Mouse (Mus musculus): ENCODE results near the gene Syn1. TPM values are rescaled to one million over a fixed set of nuclear protein-coding genes. Genes with fewer than 3 reads are reported as not detected.

The Syn1 gene
- polyA plus RNA-seq, 1 experiment from 2014 or later, result 0.20 TPM

DNA sequence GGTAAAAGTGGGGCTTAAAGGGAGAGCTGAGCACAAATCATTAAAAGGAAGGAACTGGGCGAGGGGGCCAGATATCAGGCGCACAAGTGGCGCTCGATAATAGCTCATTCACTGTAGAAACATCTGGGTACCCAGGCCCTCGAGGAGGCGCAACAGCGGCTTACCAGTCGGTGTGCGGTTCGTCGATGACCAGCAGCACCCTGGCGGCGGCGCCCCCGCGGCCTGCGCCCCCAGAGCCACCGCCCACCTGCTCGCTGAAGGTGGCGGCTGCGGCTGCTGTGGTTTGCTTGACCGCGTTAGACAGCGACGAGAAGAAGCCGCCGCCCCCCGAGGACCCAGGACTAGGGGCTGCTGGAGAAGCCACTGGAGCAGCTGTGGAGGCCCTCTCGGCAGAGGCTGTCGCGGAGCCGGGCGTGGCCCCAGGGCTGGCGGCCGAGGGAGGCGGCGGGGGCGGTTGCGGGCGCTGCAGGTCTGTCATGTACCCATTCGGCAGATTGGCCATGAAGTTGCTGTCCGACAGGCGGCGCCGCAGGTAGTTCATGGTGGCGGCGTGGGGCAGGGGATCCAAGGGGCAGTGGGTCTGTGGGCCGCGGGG, 458 bp downstream of the Syn1 start:
- Histone ChIP-seq H3K9ac (replicated peaks) (no peak overlapping the region), H3K4me1 (replicated peaks) (no peaks in the 10 kb centered on the region), H3K27ac (no peak overlapping the region), H3K36me3 (no peaks in the 10 kb centered on the region), H3K27me3 (peaks cover 14% of the 10 kb centered on the region; the same call in 1 of the 2 replicates), H3K4me3 (replicated peaks) (peak overlapping the region; percentile 39), H3K4me2 (peak overlapping the region; percentile 62), H3K9me3 (no peaks in the 10 kb centered on the region)
- ATAC-seq (ENCODE audit: insufficient number of reproducible peaks, insufficient read depth, low FRiP score, low TSS enrichment, low read depth), result no peak; the same call in 1 of the 2 replicates
- WGBS, result 15% methylated on average over 42 of the region's 49 CpGs

DNA sequence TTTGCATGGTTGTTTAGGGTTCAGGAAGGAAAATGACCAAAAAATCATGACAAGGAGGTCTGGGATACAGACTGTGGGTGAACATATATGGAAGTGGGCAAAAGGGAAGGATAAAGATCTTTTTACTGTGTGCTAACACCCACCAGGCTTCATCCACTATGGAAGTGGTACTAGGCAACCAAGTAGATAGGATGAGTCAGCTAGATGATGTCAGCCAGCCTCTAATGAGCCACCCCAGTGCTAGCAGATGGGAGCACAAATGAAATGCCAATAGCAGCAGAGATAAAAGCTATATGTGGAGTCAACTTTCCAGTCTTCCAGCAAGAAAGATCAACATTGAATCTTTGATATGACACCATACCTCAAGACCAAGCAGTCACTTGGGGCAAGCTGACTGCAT, 5.7 kb downstream of the Syn1 start:
- H3K27me3 ChIP-seq, result peaks cover 8% of the 10 kb centered on the region; the same call in 1 of the 2 replicates
- H3K4me3 ChIP-seq (replicated peaks), result no peak overlapping the region
- no peak overlapping the region for H3K4me2 ChIP-seq
- H3K9ac ChIP-seq (replicated peaks), result no peak overlapping the region
- no peaks in the 10 kb centered on the region for H3K36me3 ChIP-seq
- H3K27ac ChIP-seq, result no peak overlapping the region
- 0 out of 2 replicates have a peak, but pooled peaks cover 3% of the 10 kb centered on the region for H3K9me3 ChIP-seq
- no peak for ATAC-seq (ENCODE audit: insufficient number of reproducible peaks, insufficient read depth, low FRiP score, low TSS enrichment, low read depth)
- H3K4me1 ChIP-seq (replicated peaks), result no peaks in the 10 kb centered on the region

DNA sequence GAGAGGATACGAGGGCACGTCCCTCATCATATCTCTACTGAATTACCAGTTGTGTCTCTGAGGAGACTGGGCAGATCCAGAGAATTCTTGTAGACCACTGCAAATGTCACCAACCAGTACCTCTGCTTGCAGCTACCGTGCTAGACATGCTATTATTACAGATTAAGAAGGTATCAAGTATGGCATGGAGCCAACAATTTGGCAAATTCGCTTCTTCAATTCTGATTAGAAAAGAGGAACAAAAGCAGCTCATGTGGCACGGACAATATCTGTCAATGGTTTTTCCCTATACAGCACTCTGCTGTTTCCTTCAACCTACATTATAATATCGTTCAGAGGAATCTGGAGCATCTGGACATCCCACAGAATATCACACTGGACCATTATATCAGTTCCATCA, 7.1 kb downstream of the Syn1 start:
- no peaks in the 10 kb centered on the region for H3K36me3 ChIP-seq
- H3K27ac ChIP-seq, result no peak overlapping the region
- no peak for ATAC-seq (ENCODE audit: insufficient number of reproducible peaks, insufficient read depth, low FRiP score, low TSS enrichment, low read depth)
- H3K27me3 ChIP-seq, result no peaks in the 10 kb centered on the region
- no peak overlapping the region for H3K4me2 ChIP-seq
- 88% methylated on average over 6 of the region's 6 CpGs for whole genome bisulfite sequencing
- no peaks in the 10 kb centered on the region for H3K4me1 ChIP-seq (replicated peaks)
- H3K4me3 ChIP-seq (replicated peaks), result no peak overlapping the region
- H3K9ac ChIP-seq (replicated peaks), result no peak overlapping the region
- 0 out of 2 replicates have a peak, but pooled peaks cover 3% of the 10 kb centered on the region for H3K9me3 ChIP-seq

DNA sequence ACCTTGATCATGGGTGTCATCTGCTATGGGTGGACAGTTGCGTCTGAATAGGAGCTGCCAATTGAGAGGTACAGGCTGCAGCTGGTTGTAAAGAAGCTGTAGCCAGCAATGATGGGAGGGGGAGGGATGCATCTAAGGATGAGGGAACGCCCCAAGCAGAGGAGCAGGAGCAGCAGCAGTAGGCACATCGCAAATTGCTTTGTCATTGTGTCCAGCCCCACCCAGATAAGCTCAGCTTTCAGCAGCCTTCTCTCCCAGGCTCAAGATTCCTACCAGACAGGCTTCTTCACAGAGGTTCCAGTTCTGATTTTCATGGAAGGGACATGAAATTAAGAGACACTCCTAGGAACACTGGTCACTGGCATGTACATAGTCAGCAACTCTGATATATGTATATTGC, 10.7 kb downstream of the Syn1 start:
- 22% methylated on average over 3 of the region's 3 CpGs for WGBS
- Histone ChIP-seq H3K27me3 (no peaks in the 10 kb centered on the region), H3K4me3 (replicated peaks) (no peak overlapping the region), H3K27ac (no peak overlapping the region), H3K9me3 (0 out of 2 replicates have a peak, but pooled peaks cover 3% of the 10 kb centered on the region), H3K36me3 (no peaks in the 10 kb centered on the region), H3K4me1 (replicated peaks) (no peaks in the 10 kb centered on the region), H3K9ac (replicated peaks) (no peak overlapping the region), H3K4me2 (no peak overlapping the region)
- ATAC-seq (ENCODE audit: insufficient number of reproducible peaks, insufficient read depth, low FRiP score, low TSS enrichment, low read depth), result no peak

DNA sequence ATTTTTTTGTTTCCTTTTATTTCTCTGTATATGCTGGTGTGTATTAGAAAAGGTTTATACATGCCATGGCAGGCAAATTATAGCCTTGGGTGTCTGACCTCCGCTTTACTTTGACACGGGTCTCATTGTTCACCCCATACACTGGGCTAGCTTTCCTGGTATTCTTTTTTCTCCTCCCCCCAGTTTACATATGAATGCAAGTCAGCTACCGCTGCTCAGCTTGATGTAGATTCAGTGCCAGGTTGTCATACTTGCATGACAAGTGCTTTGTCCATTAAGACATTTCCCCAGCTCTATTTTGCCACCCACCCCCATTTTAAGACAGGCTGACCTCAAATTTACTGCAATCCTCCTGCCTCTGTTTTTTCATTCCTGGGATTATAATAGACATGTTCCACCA, 45.6 kb downstream of the Syn1 start:
- no peaks in the 10 kb centered on the region for H3K27me3 ChIP-seq
- H3K36me3 ChIP-seq, result no peaks in the 10 kb centered on the region
- no peak overlapping the region for H3K4me2 ChIP-seq
- H3K27ac ChIP-seq, result no peak overlapping the region
- ATAC-seq (ENCODE audit: insufficient number of reproducible peaks, insufficient read depth, low FRiP score, low TSS enrichment, low read depth), result no peak
- no peaks in the 10 kb centered on the region for H3K9me3 ChIP-seq
- H3K9ac ChIP-seq (replicated peaks), result no peak overlapping the region
- H3K4me3 ChIP-seq (replicated peaks), result no peak overlapping the region
- 62% methylated on average over 3 of the region's 3 CpGs for WGBS
- H3K4me1 ChIP-seq (replicated peaks), result no peaks in the 10 kb centered on the region

- 30% methylated on average over 11 of the region's 11 CpGs for WGBS
- ATAC-seq (ENCODE audit: insufficient number of reproducible peaks, insufficient read depth, low FRiP score, low TSS enrichment, low read depth), result no peak
- H3K36me3 ChIP-seq, result no peaks in the 10 kb centered on the region
- H3K4me1 ChIP-seq (replicated peaks), result no peaks in the 10 kb centered on the region
- H3K4me2 ChIP-seq, result no peak overlapping the region
- H3K9ac ChIP-seq (replicated peaks), result no peak overlapping the region
- H3K9me3 ChIP-seq, result no peaks in the 10 kb centered on the region
- no peak overlapping the region for H3K27ac ChIP-seq
- H3K27me3 ChIP-seq, result no peaks in the 10 kb centered on the region
- H3K4me3 ChIP-seq (replicated peaks), result no peak overlapping the region
Measured at GRCm38 (mm10) chrX:20872928-20873500, 47.8 kb downstream of the Syn1 start.

DNA sequence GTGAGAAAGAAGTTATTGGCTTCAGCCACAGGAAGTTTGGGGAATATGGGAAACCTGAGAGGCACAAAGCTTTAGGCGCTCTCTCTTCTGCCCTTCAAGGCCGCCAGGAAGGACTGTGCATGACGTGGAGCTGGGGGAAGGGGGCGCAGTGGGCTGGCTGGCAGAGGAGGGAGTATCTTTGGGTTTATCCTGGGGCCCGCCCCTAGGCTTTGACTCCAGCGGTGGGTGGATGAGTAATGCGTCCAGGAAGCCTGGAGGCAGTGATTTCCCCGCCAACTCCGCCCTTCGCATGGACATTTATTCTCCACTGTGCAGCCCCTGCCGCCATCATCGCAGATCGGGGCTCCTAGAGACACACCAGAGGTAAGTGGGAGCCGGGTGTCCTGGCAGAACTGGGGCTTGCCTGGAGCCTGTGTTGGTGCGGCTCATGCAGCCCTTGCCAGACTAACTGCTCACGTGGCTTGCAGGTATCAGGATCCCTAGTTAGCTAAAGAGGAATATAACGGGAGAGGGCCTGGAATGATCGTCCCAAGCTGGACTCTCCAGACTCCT, 50.8 kb downstream of the Syn1 start, which contains the start of gene Timp1:
Gene Timp1, plus strand, starts transcription at position 205 of the 552 bp plus-strand sequence.
- ATAC-seq (ENCODE audit: insufficient number of reproducible peaks, insufficient read depth, low FRiP score, low TSS enrichment, low read depth), result peak; percentile 85; the same call in 1 of the 2 replicates
- H3K9ac ChIP-seq (replicated peaks), result no peak within 1 kb of the TSS; the same call in 1 of the 2 replicates
- H3K36me3 ChIP-seq, result no peaks in the 10 kb centered on the region
- no peaks in the 10 kb centered on the region for H3K4me1 ChIP-seq (replicated peaks)
- WGBS, result 18% methylated on average over 18 of the region's 18 CpGs
- H3K9me3 ChIP-seq, result no peaks in the 10 kb centered on the region
- peak within 1 kb of the TSS; percentile 29 for H3K4me3 ChIP-seq (replicated peaks)
- H3K27me3 ChIP-seq, result no peaks in the 10 kb centered on the region
- no peak within 1 kb of the TSS for H3K27ac ChIP-seq
- H3K4me2 ChIP-seq, result peak within 1 kb of the TSS; percentile 54

DNA sequence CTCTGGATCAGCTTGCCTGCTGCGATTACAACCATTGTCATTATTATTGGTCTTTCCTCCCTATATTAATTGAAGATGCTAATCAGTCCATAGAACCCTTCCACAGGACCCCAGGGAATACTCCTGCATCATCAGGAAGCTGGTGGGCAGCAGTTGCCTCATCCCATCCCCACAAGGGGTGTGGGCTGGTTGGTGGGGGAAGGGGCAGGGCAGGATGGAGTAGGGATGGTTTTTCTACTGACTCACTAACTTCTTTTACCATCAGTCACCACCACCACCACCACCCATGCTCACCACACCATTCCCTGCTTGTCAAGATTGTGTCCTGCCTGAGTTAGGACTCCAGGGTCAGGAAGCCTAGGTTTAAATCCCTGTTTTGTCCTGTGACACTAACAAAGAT, 51.6 kb downstream of the Syn1 start:
- H3K4me1 ChIP-seq (replicated peaks), result no peaks in the 10 kb centered on the region
- no peak for ATAC-seq (ENCODE audit: insufficient number of reproducible peaks, insufficient read depth, low FRiP score, low TSS enrichment, low read depth)

GRCm38 (mm10) chrX:20868091-20868490, 52.7 kb downstream of the Syn1 start:
- Histone ChIP-seq H3K4me3 (replicated peaks) (no peak overlapping the region), H3K4me2 (no peak overlapping the region), H3K9me3 (no peaks in the 10 kb centered on the region), H3K4me1 (replicated peaks) (no peaks in the 10 kb centered on the region), H3K9ac (replicated peaks) (no peak overlapping the region), H3K36me3 (no peaks in the 10 kb centered on the region), H3K27me3 (no peaks in the 10 kb centered on the region), H3K27ac (no peak overlapping the region)
- ATAC-seq (ENCODE audit: insufficient number of reproducible peaks, insufficient read depth, low FRiP score, low TSS enrichment, low read depth), result no peak
- 48% methylated on average over 4 of the region's 4 CpGs for WGBS

More for the DNA sequence above, 51.6 kb downstream of the Syn1 start:
- 85% methylated on average over 1 of the region's 1 CpGs for WGBS
- Histone ChIP-seq H3K9me3 (no peaks in the 10 kb centered on the region), H3K36me3 (no peaks in the 10 kb centered on the region), H3K4me3 (replicated peaks) (no peak overlapping the region), H3K9ac (replicated peaks) (no peak overlapping the region), H3K27me3 (no peaks in the 10 kb centered on the region), H3K4me2 (no peak overlapping the region), H3K27ac (no peak overlapping the region)

DNA sequence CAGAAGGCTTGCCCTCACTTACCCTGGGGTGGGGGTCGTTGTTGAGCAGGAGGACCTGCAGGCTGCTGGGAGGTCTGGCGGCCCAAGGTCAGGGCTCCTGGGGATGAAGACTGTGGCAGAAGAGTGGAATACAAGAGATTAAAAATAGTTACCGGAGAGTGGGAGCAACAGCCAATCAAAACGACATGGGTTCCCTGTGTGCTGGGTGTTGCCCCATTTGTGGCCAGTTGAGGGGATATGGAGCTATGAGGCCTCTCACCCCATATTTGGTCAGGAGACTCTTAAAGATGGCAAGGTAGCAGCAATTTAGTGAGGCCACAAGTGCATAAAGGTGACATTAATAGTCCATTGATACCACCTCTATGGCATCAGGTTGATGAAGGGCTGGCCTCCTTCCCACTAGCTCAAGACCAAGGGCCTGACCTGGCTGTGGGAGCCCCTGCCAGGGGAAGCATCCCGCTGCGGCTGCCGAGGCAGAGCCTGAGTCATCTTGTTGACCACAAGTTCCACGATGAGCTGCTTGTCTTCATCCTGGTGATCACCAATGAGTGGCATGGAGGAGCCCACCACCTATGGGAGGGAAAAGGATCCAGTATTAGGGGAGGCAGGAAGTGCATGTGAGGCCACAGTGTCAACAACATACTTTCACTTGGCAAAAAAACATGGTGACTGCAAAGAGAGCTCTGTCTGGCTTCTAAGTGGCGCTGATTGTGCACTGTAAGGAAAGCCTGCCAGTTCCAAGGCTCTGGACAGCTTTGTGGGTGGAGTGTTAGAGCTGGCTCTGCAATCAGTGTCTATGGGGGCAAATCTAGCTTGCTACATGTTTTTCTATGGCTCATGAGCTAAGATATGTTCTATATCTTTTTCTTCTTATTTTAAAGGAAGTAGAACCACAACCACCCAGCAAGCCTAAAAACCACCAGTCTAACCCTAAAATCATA, 57.4 kb downstream of the Syn1 start:
- H3K4me2 ChIP-seq, result no peak overlapping the region
- WGBS, result 86% methylated on average over 9 of the region's 9 CpGs
- H3K27ac ChIP-seq, result no peak overlapping the region

More for the DNA sequence above, 57.4 kb downstream of the Syn1 start:
- no peak for ATAC-seq (ENCODE audit: insufficient number of reproducible peaks, insufficient read depth, low FRiP score, low TSS enrichment, low read depth)
- H3K4me1 ChIP-seq (replicated peaks), result peaks cover 7% of the 10 kb centered on the region
- H3K27me3 ChIP-seq, result no peaks in the 10 kb centered on the region
- no peak overlapping the region for H3K9ac ChIP-seq (replicated peaks)
- H3K36me3 ChIP-seq, result no peaks in the 10 kb centered on the region; the same call in 1 of the 2 replicates
- H3K9me3 ChIP-seq, result no peaks in the 10 kb centered on the region
- H3K4me3 ChIP-seq (replicated peaks), result no peak overlapping the region
